Mouse (Mus musculus): ENCODE measurements around the gene Golt1a.

DNA sequence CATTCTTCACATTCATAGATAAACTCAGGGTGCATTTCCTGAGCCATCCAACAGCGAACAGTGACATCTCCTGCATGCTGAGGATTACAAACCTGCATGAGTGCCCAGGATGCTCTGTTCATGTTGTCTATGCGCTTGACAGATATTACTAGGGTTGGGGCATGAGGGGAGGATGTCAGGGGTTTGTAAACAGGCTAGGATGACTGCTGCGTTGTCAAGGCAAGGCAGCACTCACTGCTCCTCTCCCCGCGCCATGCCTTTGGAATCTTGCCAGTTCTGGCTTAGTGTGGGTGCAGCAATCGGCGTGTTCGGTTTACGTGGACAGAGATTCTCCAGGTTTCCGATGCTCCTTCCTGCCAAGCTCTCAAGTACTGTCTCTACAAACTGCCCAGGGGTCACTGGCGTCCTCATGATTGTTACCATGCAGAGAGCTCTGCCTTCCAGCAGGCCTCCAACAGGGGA, 29.9 kb upstream of the Golt1a start:
- TF ChIP-seq CTCF (IDR thresholded peaks at IDR 0.05; ENCODE audit: borderline replicate concordance, extremely low read depth, insufficient read depth, insufficient read length) (no peak), POLR2A (IDR thresholded peaks at IDR 0.05; ENCODE audit: borderline replicate concordance, extremely low read depth, insufficient read depth, insufficient read length, poor library complexity, severe bottlenecking) (no peak)
